Mouse (Mus musculus) olfactory bulb, adult 2 months (tissue): Measurements from ENCODE around the gene Zmym6. TPM values are rescaled to one million over a fixed set of nuclear protein-coding genes. Genes with fewer than 3 reads are reported as not detected.

Source experiments
- H3K27ac ChIP-seq: fragments of 200-500 bp; 2 replicates; pipeline ENCODE4 v1.5.1; 2012; ENCODE audit warnings: low read depth, low read length; ENCODE audit not compliant: insufficient read depth
- H3K4me1 ChIP-seq: fragments of 200-500 bp; 2 replicates; pipeline ENCODE4 v1.6.1; 2012; ENCODE audit warnings: low read length; ENCODE audit not compliant: control insufficient read depth, insufficient read depth
- H3K4me3 ChIP-seq: fragments of 200-500 bp; 2 replicates; pipeline ENCODE4 v1.5.1; 2012; ENCODE audit warnings: mild to moderate bottlenecking, low read depth, low read length, moderate library complexity; ENCODE audit not compliant: insufficient read depth
- CTCF ChIP-seq: fragments of 200-500 bp; IDR thresholded peaks from 2 replicates; pipeline ENCODE4 v1.5.1; 2012; ENCODE audit warnings: low read depth, mild to moderate bottlenecking, low read length, moderate library complexity; ENCODE audit not compliant: insufficient read depth
- POLR2A ChIP-seq: fragments of 200-500 bp; IDR thresholded peaks from 2 replicates; pipeline ENCODE4 v1.6.1; 2012; ENCODE audit warnings: mild to moderate bottlenecking, low read depth, low read length, moderate library complexity; ENCODE audit not compliant: insufficient read depth
- WGBS: fragments of 180-500 bp; shearing (Covaris S2); methylation state at CpG from one replicate; pipeline ENCODE4 v1.1.7; 2018; 5-methylcytosine and 5-hydroxymethylcytosine counted together
- polyA plus RNA-seq: library from polyadenylated mRNA; stranded (reverse); fragments of >200 nt; gene quantifications from 2 replicates; pipeline ENCODE4 v1.2.4, GENCODE M21; 2012; ENCODE audit warnings: low replicate concordance; ENCODE audit not compliant: missing spikeins, insufficient read depth, insufficient read length

Zmym6 gene
- polyA plus RNA-seq, result not detected in 2 replicates

- Histone ChIP-seq H3K27ac (peak within 1 kb of the TSS; percentile 92), H3K4me1 (no peaks in the 10 kb centered on the region; the same call in 1 of the 2 replicates), H3K4me3 (peak within 1 kb of the TSS; percentile 69)
- TF ChIP-seq POLR2A (peak; percentile 80), CTCF (no peak)
- under 1% methylated on average over 46 of the region's 46 CpGs for WGBS
Observed at GRCm38 (mm10) chr4:127076875-127077548, at the start of gene Zmym6. Zmym6 (plus strand) TSS chr4:127077383.

GRCm38 (mm10) chr4:127037158-127037557 lies 40.0 kb upstream of the Zmym6 start:
- H3K27ac ChIP-seq, result no peak overlapping the region
- 0 out of 2 replicates have a peak, but pooled peaks cover 2% of the 10 kb centered on the region for H3K4me1 ChIP-seq
- no peak overlapping the region for H3K4me3 ChIP-seq
- TF ChIP-seq CTCF (no peak), POLR2A (no peak)
- 85% methylated on average over 3 of the region's 3 CpGs for WGBS

GRCm38 (mm10) chr4:127037908-127038827 lies 39.0 kb upstream of the Zmym6 start:
- Histone ChIP-seq H3K27ac (no peak overlapping the region), H3K4me1 (0 out of 2 replicates have a peak, but pooled peaks cover 2% of the 10 kb centered on the region), H3K4me3 (no peak overlapping the region)
- WGBS, result 76% methylated on average over 8 of the region's 8 CpGs
- TF ChIP-seq CTCF, result no peak
- no peak for TF ChIP-seq POLR2A

GRCm38 (mm10) chr4:127038828-127039349 lies 38.3 kb upstream of the Zmym6 start:
- Histone ChIP-seq H3K27ac (no peak overlapping the region), H3K4me3 (no peak overlapping the region), H3K4me1 (0 out of 2 replicates have a peak, but pooled peaks cover 2% of the 10 kb centered on the region)
- TF ChIP-seq POLR2A, result no peak
- no peak for TF ChIP-seq CTCF
- 88% methylated on average over 3 of the region's 3 CpGs for WGBS

GRCm38 (mm10) chr4:127039871-127040483 lies 37.2 kb upstream of the Zmym6 start:
- no peaks in the 10 kb centered on the region for H3K4me1 ChIP-seq
- TF ChIP-seq CTCF (no peak), POLR2A (no peak)
- H3K4me3 ChIP-seq, result no peak overlapping the region
- WGBS, result 73% methylated on average over 3 of the region's 3 CpGs
- no peak overlapping the region for H3K27ac ChIP-seq

GRCm38 (mm10) chr4:127043540-127043939 lies 33.6 kb upstream of the Zmym6 start:
- TF ChIP-seq CTCF, result no peak
- TF ChIP-seq POLR2A, result no peak
- WGBS, result 68% methylated on average over 4 of the region's 4 CpGs

GRCm38 (mm10) chr4:127051121-127051520 lies 26.1 kb upstream of the Zmym6 start:
- Histone ChIP-seq H3K27ac (no peak overlapping the region), H3K4me1 (no peaks in the 10 kb centered on the region), H3K4me3 (no peak overlapping the region)
- TF ChIP-seq CTCF, result no peak
- WGBS, result 80% methylated on average over 8 of the region's 8 CpGs

More at GRCm38 (mm10) chr4:127043540-127043939, 33.6 kb upstream of the Zmym6 start:
- Histone ChIP-seq H3K27ac (no peak overlapping the region), H3K4me1 (no peaks in the 10 kb centered on the region), H3K4me3 (no peak overlapping the region)

GRCm38 (mm10) chr4:127053071-127053470 lies 24.1 kb upstream of the Zmym6 start:
- no peak for TF ChIP-seq POLR2A
- TF ChIP-seq CTCF, result no peak
- no peak overlapping the region for H3K4me3 ChIP-seq
- H3K4me1 ChIP-seq, result no peaks in the 10 kb centered on the region
- 95% methylated on average over 5 of the region's 5 CpGs for WGBS
- H3K27ac ChIP-seq, result no peak overlapping the region
